Mouse (Mus musculus): ENCODE data around the gene Ppp1r9b.
A peak's percentile ranks its signal among the peaks of the same experiment; 100 is the strongest.

Ppp1r9b gene

GRCm38 (mm10) chr11:94976199-94976598 lies 14.6 kb upstream of the Ppp1r9b start, which contains the start of gene Sgca:
Gene Sgca (minus strand): TSS chr11:94976327.
- no peak for DNase-seq (ENCODE audit: low read depth, low spot score)

- no peak for DNase-seq (ENCODE audit: low read depth, low spot score)
Measured at GRCm38 (mm10) chr11:94978178-94978915, 12.5 kb upstream of the Ppp1r9b start.

GRCm38 (mm10) chr11:94978947-94979346 lies 11.9 kb upstream of the Ppp1r9b start:
- peak; percentile 98 for DNase-seq (ENCODE audit: low read depth, low spot score)

- no peak for DNase-seq (ENCODE audit: low read depth, low spot score)
Measured at GRCm38 (mm10) chr11:94979462-94980179, 11.2 kb upstream of the Ppp1r9b start.

GRCm38 (mm10) chr11:94985140-94985539 lies 5.7 kb upstream of the Ppp1r9b start:
- no peak for DNase-seq (ENCODE audit: low read depth, low spot score)

GRCm38 (mm10) chr11:94985822-94986221 lies 5.0 kb upstream of the Ppp1r9b start:
- DNase-seq (ENCODE audit: low read depth, low spot score), result no peak

GRCm38 (mm10) chr11:94986435-94986834 lies 4.4 kb upstream of the Ppp1r9b start:
- no peak for DNase-seq (ENCODE audit: low read depth, low spot score)

- no peak for DNase-seq (ENCODE audit: low read depth, low spot score)
Measured at GRCm38 (mm10) chr11:94987341-94987740, 3.5 kb upstream of the Ppp1r9b start.

GRCm38 (mm10) chr11:94987851-94988250 lies 3.0 kb upstream of the Ppp1r9b start:
- no peak for DNase-seq (ENCODE audit: low read depth, low spot score)

GRCm38 (mm10) chr11:94988780-94989561 lies 1.9 kb upstream of the Ppp1r9b start:
- peak; percentile 54 for DNase-seq (ENCODE audit: low read depth, low spot score)

GRCm38 (mm10) chr11:94989562-94990017 lies 1.2 kb upstream of the Ppp1r9b start:
- DNase-seq (ENCODE audit: low read depth, low spot score), result peak; percentile 97

GRCm38 (mm10) chr11:94990102-94990748 lies 610 bp upstream of the Ppp1r9b start:
- peak; percentile 36 for DNase-seq (ENCODE audit: low read depth, low spot score)

- peak; percentile 46 for DNase-seq (ENCODE audit: low read depth, low spot score)
Measured at GRCm38 (mm10) chr11:94991641-94992479, 1.0 kb downstream of the Ppp1r9b start.

GRCm38 (mm10) chr11:94992480-94992753 lies 1.6 kb downstream of the Ppp1r9b start:
- DNase-seq (ENCODE audit: low read depth, low spot score), result no peak

GRCm38 (mm10) chr11:94992754-94993606 lies 2.1 kb downstream of the Ppp1r9b start:
- peak; percentile 60 for DNase-seq (ENCODE audit: low read depth, low spot score)

- DNase-seq (ENCODE audit: low read depth, low spot score), result peak; percentile 19
Measured at GRCm38 (mm10) chr11:94994208-94994814, 3.5 kb downstream of the Ppp1r9b start.

GRCm38 (mm10) chr11:94994947-94995772 lies 4.3 kb downstream of the Ppp1r9b start:
- DNase-seq (ENCODE audit: low read depth, low spot score), result no peak

- DNase-seq (ENCODE audit: low read depth, low spot score), result no peak
Measured at GRCm38 (mm10) chr11:94996101-94996500, 5.3 kb downstream of the Ppp1r9b start.

- DNase-seq (ENCODE audit: low read depth, low spot score), result no peak
Measured at GRCm38 (mm10) chr11:94996984-94997383, 6.1 kb downstream of the Ppp1r9b start.

All from 3T3-L1 (cell line).